Mouse (Mus musculus): ENCODE measurements around the gene Asz1.

GRCm38 (mm10) chr6:18044299-18044698, 64.6 kb downstream of the Asz1 start:
- TF ChIP-seq POLR2A (IDR thresholded peaks at IDR 0.05; ENCODE audit: control insufficient read depth, low read depth, low read length) (no peak), CTCF (IDR thresholded peaks at IDR 0.05; ENCODE audit: control insufficient read depth, insufficient read depth, insufficient replicate concordance, low read depth, low read length) (no peak)

Measured in testis, adult 2 months (tissue).